Mouse (Mus musculus) frontal cortex, adult (tissue): ENCODE results near the gene Eif2b4.

ENCODE experiments used
- ATAC-seq: cut with Nextera tagmentation; 2 replicates; pipeline ENCODE4 v1.9.2; 2017; ENCODE audit warnings: mild to moderate bottlenecking, moderate library complexity, mixed read lengths; ENCODE audit not compliant: low TSS enrichment

The Eif2b4 gene

DNA sequence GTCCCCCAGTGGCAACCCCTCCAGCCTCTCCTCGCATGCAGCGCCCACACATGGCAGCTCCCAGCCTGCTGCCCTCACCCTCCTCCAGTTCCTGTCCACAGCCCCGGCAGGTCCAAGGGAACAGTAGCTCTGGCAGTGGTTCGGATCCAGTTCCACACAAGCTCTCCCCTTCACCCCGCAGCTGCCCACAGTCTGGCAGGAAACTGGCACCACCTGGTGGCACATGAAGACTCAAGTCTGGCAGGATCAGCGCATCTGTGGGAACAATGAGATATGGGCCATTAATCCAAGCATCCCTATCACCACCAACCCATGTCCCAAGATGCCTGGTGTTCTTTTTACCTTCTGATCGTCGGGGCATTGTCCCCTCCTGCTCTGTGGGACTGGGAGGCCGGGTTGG is 6.7 kb upstream of the Eif2b4 start:
- no peak for ATAC-seq

DNA sequence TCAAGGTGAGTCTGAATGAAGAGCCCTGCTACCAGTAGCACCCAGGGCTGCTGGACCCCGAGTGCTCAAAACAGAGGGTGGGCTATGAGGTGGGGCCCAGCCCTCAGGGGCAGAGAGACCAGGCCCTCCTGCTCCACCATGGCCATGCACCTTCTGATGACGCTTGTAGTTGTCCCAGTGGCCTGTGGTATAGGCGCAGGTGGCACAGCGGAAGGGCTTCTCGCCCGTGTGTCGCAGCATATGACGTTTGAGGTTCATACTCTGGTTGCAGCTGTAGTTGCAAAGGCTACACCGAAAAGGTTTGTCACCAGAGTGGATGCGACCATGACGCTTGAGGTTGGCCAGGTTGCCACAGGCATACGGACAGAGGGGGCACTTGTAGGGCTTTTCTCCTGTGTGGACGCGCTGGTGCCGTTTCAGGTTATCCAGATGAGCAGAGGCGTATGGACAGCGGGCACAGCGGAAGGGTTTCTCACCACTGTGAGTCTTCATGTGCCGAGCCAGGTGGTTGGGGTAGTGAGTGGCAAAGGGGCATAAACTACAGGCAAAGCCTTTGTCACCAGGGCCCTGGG is 6.2 kb upstream of the Eif2b4 start:
- ATAC-seq: no peak

DNA sequence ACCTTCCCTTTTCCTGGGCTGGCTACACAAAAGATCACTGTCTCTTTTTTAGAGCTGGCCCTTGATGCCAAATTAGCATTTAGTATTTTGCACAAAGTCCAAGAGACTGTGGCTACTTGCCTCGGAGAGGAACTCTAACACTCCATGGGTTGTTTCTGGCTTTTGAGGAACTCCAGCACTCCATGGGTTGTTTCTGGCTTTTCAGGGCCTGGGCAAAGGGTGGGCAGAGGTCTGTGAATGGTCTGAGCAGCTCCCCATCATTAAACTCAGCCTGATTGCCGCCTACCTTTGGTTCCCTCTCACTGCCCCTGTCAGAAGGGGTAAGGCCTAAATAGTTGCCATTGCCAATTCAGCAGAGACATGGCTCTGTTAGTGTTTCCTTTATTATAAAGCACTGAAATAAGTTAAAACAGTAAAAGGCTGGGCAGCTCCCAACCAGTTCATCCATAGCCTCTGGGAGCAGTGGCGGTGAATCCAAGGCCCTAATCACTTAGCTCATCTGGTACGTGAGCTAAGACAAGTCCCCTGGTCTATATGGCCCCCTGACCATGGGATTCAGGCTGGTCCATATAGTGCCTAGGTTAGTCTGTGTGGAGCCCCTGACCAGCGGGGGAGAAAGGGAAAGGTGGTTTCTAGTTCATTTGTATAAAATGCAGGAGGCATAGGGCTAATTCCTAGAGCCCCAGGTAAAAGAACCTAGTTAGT is 5.5 kb upstream of the Eif2b4 start:
- no peak for ATAC-seq

DNA sequence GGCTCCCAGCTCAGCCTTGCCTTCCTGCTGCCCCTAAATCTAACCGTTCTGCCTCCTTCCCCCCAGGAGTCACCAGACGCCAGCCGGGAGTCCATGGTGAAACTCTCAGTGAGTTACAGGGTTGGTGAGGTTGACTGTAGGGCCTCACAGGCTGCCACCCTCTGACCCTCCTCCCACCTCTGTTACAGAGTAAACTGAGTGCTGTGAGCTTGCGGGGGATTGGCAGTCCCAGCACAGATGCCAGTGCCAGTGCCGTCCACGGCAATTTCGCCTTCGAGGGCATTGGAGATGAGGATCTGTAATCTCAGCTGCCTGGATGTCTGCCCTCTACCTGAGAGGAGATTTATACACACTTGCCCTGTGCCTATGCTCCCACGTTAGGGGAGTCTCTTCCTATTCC is 4.9 kb upstream of the Eif2b4 start:
- ATAC-seq: no peak

DNA sequence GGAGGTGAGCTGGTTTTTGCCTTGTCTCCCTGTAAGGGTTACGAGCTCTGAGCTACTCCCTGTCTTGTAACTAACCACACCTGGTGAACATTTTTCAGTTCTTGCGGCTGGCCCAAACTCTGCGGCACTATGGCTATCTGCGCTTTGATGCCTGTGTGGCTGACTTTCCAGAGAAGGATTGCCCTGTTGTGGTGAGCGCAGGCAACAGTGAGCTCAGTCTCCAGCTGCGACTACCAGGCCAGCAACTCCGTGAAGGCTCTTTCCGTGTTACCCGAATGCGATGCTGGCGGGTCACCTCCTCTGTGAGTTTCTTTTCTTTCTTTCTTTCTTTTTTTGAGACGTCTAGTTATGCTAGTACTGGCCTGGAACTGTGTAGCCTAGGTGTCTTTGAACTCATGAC is 3.8 kb upstream of the Eif2b4 start:
- ATAC-seq: no peak

DNA sequence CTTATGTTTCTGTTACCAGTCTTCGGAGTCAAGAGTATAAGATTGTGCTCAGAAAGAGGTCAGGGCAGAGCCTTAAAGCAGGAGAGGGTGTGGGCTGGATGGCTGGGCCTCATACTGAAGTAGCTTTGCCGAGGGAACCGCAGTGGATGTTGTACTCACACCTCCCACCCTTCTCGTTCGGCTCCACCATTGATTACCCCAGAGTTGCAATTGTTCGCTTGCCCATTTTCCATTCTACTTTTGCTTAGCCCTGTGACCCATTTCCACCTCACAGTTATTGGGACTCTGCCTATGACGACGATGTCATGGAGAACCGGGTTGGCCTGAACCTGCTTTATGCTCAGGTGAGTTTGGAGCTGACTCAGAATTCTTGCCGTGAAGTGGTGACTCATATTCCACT is 3.0 kb upstream of the Eif2b4 start:
- no peak for ATAC-seq

DNA sequence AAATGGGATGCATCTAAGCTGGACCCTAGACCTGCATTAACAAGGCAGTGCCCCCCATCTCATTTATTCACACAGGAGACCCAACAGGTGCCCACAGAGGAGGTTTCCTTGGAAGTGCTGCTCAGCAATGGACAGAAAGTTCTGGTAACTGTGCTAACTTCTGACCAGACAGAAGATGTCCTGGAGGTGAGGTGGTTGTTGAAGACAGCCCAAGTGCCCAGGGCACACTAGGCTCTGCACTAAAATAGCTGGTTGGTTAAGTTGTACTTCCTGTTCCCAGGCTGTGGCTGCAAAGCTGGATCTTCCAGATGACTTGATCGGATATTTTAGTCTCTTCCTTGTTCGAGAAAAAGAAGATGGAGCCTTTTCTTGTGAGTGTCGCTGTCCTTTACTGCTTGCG is 2.4 kb upstream of the Eif2b4 start:
- ATAC-seq: no peak

DNA sequence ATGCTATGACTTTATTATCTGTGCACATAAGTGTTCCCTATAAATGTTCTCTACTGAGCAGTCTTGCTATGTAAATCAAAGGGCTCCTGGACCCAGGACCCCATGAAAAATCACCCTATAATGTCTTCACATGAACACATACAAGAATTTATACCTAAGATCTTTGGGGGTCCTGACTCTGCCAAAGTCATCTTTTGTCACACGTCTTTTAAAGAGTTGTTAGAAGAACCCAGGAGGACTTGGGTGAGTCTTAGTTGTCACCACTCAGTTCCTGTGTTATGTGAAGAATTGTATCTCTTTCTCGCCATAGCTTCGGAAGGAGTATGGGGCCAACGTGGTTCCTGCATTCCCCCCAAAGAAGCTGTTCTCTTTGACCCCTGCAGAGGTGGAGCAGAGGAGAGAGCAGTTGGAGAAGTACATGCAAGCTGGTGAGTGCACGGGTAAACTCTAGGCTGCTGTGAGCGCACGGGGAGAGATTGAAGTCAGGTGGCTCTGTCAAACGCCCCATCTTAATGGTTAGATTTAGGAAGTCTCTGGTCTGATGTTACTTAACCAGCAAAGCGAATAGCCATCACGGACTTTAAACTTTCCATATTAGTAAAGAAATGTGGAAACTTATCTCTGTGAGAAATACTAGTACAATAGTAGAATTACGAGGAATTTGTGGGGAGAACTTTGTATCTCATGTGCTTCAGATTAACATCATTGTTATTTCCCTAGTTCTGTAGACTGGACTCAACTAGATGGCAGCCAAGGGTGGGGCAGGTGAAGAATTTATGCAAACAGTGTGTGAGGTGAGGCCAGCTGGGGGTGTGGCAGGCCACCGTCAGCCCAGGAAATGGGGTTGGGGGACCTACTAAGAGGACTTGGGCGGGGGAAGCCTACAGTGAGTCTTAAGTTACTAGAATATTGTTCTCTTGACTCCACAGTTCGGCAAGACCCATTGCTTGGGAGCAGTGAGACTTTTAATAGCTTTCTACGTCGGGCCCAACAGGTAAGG is 1.6 kb upstream of the Eif2b4 start:
- ATAC-seq: no peak

DNA sequence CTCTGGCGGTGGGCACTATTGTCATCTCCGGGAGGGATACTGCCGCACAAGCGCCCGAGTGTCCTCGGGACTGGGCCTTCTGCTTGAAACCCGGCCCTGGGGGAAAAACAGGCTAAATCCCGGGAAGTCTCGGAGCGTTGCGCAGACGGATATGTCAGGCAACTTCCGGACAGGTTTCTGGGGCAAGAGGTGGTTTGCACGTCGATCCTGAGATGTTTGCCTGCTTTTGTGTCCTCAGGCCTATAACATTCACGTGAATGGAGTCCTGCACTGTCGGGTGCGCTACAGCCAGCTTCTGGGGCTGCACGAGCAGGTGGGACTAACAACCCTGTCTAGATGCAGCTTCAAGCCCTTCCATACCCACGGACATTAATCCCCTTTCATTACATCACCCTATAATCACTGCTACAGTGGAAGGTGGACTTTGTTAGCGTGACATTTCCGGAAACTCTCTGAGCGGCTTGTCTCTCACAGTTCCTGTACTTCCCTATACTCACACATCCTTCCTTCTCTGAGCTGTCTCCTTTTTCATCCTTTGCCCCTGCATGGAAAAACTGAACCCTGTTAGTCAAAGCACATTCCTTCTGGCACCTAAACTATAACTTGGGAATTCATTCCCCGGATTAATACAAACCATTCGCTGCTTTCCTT is 526 bp upstream of the Eif2b4 start:
- ATAC-seq: no peak

DNA sequence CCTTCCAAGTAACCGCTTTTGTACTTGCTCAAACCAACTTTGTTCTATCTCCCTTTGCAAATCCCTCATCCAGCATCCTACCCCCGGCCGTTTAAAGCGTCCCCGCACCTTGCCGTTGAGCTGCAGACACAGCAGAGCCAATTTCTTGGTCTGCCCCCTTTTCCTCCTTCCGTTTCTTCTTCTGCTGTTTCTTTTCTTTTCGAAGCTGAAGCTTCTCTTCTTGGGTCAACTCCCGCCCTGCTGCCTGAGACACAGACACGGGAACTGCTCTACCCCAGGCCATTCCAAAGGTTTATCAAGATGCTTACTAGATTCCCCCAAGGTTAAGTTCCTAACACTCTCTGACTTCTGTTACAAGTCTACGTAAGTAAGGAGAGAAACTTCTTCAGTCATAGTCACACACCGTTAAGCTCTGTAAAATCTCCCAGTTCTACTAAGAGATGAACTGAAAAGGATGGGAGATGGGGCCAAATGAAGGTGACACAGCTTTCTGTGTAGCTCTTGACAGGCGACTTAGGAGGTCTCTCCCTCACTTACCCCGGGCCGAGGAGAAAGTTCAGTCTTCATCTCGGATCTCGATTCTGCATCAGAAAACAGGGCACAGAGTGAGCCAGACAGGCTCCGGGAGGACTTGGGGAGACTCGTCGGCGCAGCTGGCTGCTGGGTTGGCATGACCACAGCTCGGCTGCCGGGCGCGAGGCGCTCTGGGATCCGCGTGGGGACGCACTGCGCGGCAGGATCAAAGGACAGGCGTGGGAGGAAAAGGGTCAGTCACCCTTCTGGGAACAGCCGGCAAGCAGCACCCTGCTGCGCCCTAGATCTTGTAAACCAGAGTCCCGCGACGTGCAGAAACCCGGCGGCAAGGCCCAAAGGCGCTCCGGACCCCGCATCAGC is 938 bp downstream of the Eif2b4 start:
- peak; percentile 39 for ATAC-seq

DNA sequence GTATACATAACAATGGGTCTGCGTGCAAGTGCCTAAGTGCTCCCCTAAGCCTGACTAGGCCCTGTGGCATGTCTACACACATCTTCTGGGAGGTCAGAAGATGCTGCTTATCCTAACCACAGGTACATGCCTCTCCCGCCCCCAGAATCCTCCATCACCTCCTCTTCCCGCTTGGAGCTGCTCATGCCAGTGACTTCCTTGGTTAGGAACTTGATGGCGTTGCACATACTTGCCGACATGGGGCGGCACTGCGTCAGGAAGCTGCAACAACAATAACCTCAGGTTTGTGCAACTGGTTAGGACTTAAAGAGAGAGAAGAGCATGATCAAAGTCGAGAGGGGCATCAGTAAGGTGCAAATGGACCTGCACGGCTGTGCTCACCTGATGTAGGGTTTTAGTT is 3.0 kb downstream of the Eif2b4 start:
- no peak for ATAC-seq

DNA sequence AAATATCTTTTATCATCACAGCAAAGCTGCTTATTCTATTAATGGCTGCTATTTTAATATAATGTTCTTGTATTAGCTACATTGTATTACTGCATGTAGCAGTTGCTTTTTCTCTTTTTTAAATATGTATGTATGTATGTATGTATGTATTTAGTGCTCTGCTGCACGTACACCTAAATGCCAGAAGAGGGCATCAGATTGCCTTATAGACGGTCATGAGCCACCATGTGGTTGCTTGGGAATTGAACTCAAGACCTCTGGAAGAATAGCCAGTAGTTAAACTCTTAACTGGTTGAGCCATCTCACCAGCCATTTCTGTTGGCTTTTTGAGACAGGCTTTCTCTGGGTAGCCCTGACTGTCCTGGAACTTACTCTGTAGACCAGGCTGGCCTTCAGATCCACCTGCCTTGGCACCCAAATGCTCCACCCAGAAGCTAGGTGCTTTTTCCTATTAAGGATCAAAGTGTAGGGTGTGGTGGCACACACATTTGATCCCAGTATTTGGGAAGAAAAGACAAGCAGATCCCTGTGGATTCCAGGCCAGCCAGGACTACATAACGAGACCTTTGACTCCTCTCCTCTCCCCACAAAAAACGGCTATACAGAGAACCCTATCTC is 4.9 kb downstream of the Eif2b4 start:
- ATAC-seq: no peak

DNA sequence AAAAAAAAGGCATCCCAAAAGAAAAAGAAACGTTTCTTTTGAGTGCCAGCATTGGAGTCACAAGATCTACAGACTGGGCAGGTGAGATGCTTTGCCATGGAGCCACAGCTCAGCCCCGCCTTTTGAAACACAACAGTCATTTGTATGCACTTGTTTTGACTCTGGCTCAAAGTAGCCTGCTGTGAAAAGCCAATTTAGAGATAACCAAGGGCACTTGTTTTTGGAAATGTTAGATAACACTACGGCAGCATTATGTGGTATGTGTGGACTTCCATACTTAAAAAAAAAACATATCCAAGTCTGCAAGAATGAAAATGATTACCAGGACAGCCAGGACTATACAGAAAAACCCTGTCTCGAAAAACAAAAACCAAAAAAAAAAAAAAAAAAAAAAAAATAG is 9.6 kb downstream of the Eif2b4 start:
- no peak for ATAC-seq

DNA sequence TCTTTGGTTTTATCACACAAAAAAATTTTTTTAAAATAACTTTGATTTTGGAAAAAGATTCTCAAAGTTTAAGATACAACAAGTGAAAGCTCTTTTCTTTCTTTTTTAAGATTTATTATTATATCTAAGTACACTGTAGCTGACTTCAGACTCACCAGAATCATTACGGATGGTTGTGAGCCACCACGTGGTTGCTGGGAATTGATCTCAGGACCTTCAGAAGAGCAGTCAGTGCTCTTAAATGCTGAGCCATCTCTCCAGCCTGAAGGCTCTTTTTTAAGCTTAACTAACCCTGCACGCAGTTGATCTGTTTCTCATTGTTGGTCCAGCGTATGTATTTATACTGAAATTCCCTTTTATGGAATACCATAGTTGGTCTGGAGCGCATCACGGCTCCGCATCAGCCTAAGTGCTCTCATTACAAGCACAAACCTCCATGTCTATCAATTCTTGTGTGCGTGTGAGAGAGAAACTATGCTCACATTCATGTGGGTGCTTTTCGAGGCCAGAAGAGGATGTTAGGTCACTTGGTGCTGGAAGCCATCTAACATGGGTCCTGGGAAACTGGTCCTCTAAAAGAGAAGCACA is 12.0 kb downstream of the Eif2b4 start:
- ATAC-seq: no peak

DNA sequence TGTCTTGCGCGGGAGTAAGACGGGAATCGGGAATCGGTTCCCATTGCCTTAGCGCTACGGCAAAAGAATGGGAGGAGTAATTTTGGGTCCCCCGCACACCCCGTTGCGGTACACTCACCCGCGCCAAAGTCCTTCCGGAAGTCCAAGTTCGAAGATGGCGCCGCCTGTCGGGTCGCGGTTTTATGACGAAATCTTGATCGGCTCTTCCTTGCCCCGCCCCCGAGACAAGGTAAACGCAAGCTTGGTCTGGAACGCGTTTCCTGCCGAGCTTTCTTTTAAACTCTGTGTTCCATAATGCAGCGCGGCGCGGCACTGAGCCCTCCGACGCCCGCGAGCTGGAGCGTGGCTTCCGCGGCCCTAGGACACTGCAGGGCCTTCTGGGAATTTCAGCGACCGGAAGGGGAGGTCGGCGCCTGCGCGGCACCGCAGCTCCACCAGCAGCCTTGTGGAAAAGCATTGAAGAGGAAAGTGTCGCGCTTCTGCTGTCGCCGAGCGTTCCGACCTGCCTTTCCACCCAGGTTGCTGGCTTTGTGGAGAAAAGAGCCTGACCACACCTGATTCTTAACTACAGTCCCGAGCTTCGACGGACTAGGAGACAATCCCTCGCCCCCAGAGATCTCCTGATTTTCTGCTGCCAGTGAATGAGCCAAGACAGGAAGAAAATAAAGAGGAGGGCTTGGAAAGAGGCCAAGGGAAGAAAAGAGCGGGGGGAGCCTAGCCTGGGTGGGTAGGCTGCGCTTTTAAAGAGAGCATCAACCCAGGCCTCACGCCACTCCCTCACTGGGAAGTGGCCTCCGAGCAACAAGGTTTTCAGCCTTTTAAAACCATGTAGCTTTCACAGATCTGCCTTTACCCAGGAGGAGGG is 13.2 kb downstream of the Eif2b4 start, which contains the start of the genes Gm29609 and Gtf3c2:
Gene Gm29609, minus strand, starts transcription at position 146 of the 865 bp plus-strand sequence.
Gene Gtf3c2, minus strand, starts transcription at position 379 of the 865 bp plus-strand sequence.
- ATAC-seq: peak; percentile 99

DNA sequence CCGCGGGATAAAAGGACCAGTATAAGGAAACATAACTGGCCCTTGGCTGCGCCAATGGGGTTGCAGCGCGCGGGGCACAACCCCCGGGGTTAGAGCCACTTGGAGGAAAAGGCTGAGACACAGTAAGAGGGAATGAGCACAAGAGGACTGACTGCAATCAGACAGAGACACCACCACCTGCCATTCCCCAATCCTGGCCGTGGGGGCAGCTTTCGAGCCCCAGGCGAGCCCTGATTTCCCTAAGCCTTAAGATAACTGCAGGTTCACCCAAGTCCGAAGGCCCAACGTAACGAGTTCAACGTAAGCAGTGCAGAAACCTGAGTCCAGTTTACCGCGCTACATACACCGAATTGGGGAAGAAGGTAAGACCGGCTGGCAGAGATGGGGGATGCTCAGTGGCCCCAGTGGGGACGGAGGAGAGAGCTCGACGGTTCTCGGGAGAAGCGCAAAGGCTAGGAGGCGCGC is 13.9 kb downstream of the Eif2b4 start:
- ATAC-seq: peak; percentile 38; the same call in 1 of the 2 replicates

DNA sequence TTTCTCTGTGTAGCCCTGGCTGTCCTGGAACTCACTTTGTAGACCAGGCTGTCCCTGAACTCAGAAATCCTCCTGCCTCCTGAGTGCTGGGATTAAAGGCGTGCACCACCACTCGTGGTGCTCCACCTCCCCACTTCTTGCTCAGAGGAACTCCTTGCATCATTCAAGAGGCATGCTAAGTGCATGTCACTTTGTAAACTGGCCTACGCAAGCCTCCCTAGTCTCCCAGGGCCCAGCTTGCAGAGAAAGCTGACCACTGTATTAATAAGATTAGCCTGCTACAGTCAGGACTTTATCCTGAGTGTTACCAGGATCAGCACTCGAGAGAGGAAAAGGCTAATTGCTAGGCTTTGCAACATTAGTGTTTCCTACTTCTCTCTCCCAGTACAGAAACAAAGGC is 24.6 kb downstream of the Eif2b4 start:
- no peak for ATAC-seq

DNA sequence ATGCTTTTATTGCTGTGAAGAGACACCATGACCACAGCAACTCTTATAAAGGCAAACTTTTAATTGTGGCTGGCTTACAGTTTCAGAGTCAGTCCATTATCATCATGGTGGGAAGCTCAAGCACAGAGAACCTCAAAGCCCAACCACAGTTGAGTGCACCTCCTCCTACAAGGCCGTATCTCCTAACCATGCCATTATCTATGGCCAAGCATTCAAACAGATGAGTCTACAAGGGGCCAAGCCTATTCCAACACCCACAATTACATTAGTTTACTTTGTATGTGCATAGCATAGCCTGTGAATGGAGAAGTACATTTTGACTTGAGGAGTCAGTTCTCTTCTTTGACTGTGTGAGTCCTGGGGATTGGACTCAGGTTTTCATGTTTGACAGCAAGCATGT is 28.4 kb downstream of the Eif2b4 start:
- no peak for ATAC-seq

DNA sequence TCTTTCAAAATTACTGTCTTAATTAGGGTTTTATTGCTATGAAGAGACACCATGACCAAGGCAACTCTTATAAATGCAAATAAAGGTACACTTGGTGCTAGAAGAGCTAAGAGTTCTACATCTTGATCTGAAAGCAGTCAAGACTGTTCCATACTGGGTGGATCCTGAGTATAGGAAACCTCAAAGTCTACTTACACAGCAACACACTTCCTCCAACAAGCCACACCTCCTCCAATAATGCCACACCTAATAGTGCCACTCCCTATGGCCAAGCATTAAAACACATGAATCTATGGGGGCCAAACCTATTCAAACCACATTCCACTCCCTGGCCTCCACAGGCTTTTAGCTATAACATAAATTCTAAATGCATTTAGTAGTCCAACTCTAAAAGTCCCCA is 30.8 kb downstream of the Eif2b4 start:
- no peak for ATAC-seq
